Mouse (Mus musculus) midbrain, postnatal 0 days (tissue): ENCODE results near the gene Cc2d2b. TPM values are rescaled to one million over a fixed set of nuclear protein-coding genes. Genes with fewer than 3 reads are reported as not detected.

Experiments used
- ATAC-seq: fragments of 200-750 bp; cut with Nextera tagmentation; 2 replicates; pipeline ENCODE4 v1.8.0; 2017; ENCODE audit warnings: moderate number of reproducible peaks, mild to moderate bottlenecking, moderate TSS enrichment, moderate library complexity; ENCODE audit not compliant: low FRiP score
- DNase-seq: peaks from one replicate; pipeline ENCODE4 v3.0.0-alpha.2; 2015; ENCODE audit warnings: low spot score
- H3K27ac ChIP-seq: fragments of 300-500 bp; sonication (generic); 2 replicates; pipeline ENCODE4 v1.5.1; 2014; ENCODE audit warnings: low read depth, mild to moderate bottlenecking, low read length, mixed read lengths
- H3K27me3 ChIP-seq: fragments of 300-500 bp; sonication (generic); 2 replicates; pipeline ENCODE4 v1.6.1; 2014; ENCODE audit warnings: low read length, control low read depth, mixed read lengths; ENCODE audit not compliant: insufficient read depth
- H3K36me3 ChIP-seq: fragments of 300-500 bp; sonication (generic); 2 replicates; pipeline ENCODE4 v1.6.1; 2014; ENCODE audit warnings: low read length, control low read depth, mixed read lengths; ENCODE audit not compliant: insufficient read depth
- H3K4me1 ChIP-seq: fragments of 300-500 bp; sonication (generic); 2 replicates; pipeline ENCODE4 v1.6.1; 2014; ENCODE audit warnings: mild to moderate bottlenecking, control low read depth, antibody characterized with exemption, low read length, mixed read lengths; ENCODE audit not compliant: insufficient read depth
- H3K4me2 ChIP-seq: fragments of 300-500 bp; sonication (generic); 2 replicates; pipeline ENCODE4 v1.6.1; 2014; ENCODE audit warnings: low read depth, mild to moderate bottlenecking, low read length, mixed read lengths; ENCODE audit not compliant: poor library complexity, severe bottlenecking
- H3K4me3 ChIP-seq: fragments of 300-500 bp; sonication (generic); 2 replicates; pipeline ENCODE4 v1.5.1; 2014; ENCODE audit warnings: low read depth, mild to moderate bottlenecking, low read length, moderate library complexity
- H3K9ac ChIP-seq: fragments of 300-500 bp; sonication (generic); replicated peaks from 2 replicates; pipeline ENCODE4 v1.6.1; 2014; ENCODE audit warnings: mild to moderate bottlenecking, low read length, moderate library complexity, mixed read lengths; ENCODE audit not compliant: poor library complexity, severe bottlenecking
- H3K9me3 ChIP-seq: fragments of 300-500 bp; sonication (generic); 2 replicates; pipeline ENCODE4 v1.6.1; 2016; ENCODE audit warnings: low read length, control low read depth
- CTCF ChIP-seq: IDR thresholded peaks from 2 replicates; pipeline ENCODE4 v1.5.1; 2016; ENCODE audit warnings: antibody characterized with exemption, mild to moderate bottlenecking
- WGBS: fragments of 180-500 bp; shearing (Covaris S2); extraction: QIAGEN DNeasy Blood & Tissue Kit; methylation state at CpG from one replicate; pipeline ENCODE4 v1.1.7; 2014; 5-methylcytosine and 5-hydroxymethylcytosine counted together
- polyA plus RNA-seq: library from polyadenylated mRNA; unstranded; fragments of >200 nt; fragmentation: Nextera tagmentation; extraction: Ambion mirVana; gene quantifications from 2 replicates; pipeline ENCODE4 v1.2.1, GENCODE M21; 2015
- total RNA-seq: library from RNA; depleted of rRNA; stranded (reverse); fragments of >200 nt; gene quantifications from 2 replicates; pipeline ENCODE4 v1.2.3, GENCODE M21; 2014

The Cc2d2b gene
- total and polyA plus RNA-seq, 2 experiments from 2014 or later = 0.31 TPM; not detected in 1

DNA sequence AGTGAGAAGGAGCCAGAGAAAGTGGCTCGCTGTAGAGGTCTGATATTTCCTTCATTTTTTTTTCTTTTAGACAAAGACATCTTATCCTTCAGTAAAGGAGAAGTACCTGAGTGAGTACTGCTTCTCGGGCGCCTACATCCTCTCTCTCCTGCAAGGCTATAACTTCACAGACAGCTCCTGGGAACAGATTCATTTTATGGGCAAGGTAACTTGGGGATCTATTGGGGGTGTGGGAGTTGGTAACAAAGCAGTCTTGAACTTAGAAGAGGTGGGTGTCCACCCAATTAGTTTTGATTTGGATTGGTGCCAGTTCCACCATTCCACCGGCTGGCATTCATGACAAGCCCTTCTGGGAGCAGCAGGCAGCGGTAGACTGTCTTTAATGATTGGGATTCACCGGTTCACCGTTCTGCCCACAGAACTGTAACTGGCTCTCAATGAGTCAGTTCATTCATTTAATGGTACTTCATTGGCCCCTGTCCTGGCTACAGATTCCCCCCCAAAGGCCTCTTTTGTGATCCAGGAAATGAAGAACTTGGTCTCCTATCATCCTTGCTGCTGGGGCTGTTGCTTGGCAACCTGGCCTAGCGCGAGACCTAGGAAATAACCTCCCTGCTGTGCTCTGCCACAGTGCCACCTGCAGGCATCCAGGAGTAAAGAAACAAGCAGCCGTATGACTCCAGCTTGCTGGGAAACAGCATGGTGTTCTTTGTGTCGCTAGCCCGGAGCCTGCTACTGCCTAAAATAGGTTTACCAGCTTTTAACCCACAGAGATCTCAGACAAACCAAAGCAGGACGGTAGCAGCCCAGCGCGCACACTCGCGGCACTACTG lies 11.7 kb upstream of the Cc2d2b start:
- peak overlapping the region; percentile 16; the same call in 1 of the 2 replicates for H3K4me3 ChIP-seq
- no peaks in the 10 kb centered on the region for H3K9me3 ChIP-seq
- DNase-seq (peak; percentile 96), ATAC-seq (peak; percentile 92)
- peak overlapping the region; percentile 45 for H3K9ac ChIP-seq
- 15% methylated on average over 17 of the region's 17 CpGs for WGBS
- H3K27me3 ChIP-seq = no peaks in the 10 kb centered on the region
- TF ChIP-seq CTCF = peak; percentile 94
- H3K4me2 ChIP-seq = peak overlapping the region; percentile 40
- peak overlapping the region; percentile 86 for H3K27ac ChIP-seq
- H3K4me1 ChIP-seq = peaks cover 5% of the 10 kb centered on the region; the same call in 1 of the 2 replicates
- no peaks in the 10 kb centered on the region for H3K36me3 ChIP-seq

DNA sequence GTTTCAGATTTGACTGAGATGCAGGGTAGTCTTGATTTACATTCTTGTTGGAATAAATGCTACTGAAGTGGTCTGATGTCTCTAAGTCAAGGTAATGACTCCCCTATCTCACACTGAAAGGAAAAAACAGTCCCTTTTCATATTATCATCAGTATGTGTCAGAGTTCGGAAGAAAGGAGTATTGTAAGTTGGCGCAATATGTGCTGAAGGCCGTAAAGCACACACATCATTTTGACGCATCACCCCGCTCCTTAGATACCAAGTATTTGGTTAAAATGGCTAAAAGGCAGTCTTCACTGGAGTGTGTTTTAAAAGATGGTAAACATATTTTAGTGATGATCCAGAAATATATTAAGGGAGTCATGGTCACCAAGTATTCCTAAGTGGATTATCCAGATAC lies 10.9 kb upstream of the Cc2d2b start:
- WGBS = 58% methylated on average over 5 of the region's 5 CpGs
- Histone ChIP-seq H3K4me3 (peak overlapping the region; percentile 16; the same call in 1 of the 2 replicates), H3K4me1 (peaks cover 5% of the 10 kb centered on the region; the same call in 1 of the 2 replicates), H3K9me3 (no peaks in the 10 kb centered on the region), H3K9ac (peak overlapping the region; percentile 45), H3K4me2 (peak overlapping the region; percentile 40), H3K36me3 (no peaks in the 10 kb centered on the region), H3K27ac (peak overlapping the region; percentile 86), H3K27me3 (no peaks in the 10 kb centered on the region)
- peak; percentile 22; the same call in 1 of the 2 replicates for ATAC-seq
- DNase-seq = no peak
- TF ChIP-seq CTCF = no peak

DNA sequence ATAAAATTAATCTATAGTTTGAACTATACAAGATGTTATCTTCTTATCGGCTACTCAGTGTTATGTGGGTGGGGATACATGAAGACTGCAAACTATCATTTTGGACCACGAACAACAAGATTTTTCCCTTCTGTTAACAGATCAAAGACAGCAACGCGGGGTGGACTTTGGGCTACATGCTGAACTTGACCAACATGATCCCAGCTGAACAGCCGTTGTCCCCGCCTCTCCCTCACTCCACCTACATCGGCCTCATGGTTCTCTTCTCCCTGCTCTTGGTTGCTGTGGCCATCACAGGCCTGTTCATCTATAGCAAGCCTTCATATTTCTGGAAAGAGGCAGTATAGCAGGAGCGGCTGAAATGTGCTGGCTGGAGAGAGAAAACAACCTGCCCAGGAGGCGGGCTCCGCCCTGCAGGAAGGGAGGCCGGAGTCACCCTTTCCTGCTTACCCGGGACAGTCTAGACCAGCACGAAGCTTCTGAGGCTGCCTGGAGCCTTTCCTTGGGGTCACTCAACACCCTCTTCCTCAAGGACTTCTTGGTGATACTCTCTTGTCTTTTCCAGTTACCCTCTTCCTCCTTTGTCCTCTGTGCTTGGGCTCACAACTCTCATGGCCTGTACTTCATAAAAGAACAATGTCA lies 9.7 kb upstream of the Cc2d2b start:
- Histone ChIP-seq H3K9me3 (no peaks in the 10 kb centered on the region), H3K4me3 (no peak overlapping the region), H3K4me1 (peaks cover 5% of the 10 kb centered on the region; the same call in 1 of the 2 replicates), H3K4me2 (no peak overlapping the region), H3K27me3 (no peaks in the 10 kb centered on the region), H3K27ac (no peak overlapping the region), H3K9ac (no peak overlapping the region), H3K36me3 (no peaks in the 10 kb centered on the region)
- 95% methylated on average over 13 of the region's 13 CpGs for WGBS
- ATAC-seq (no peak), DNase-seq (no peak)
- TF ChIP-seq CTCF = no peak

DNA sequence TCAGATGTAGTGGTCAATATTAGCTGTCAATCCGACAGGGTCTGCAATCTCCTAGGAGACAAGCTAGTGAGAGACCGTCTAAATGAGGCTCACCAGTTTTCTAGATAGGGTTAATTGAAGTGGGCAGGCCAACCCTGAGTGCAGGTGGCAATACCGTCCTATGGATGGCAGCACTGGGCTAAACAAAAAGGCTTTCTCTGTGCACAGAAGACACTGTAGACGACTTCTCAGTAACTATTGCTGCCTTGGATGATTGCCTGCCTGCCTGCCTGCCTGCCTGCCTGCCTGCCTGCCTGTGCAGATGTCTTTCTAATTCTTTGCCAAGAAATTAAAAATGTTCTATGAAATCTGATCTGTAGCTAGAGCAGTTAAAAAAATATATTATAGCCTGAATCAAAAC lies 1.9 kb upstream of the Cc2d2b start:
- WGBS = 53% methylated on average over 4 of the region's 4 CpGs
- no peaks in the 10 kb centered on the region for H3K4me1 ChIP-seq
- peak; percentile 53 for DNase-seq
- no peak; the same call in 1 of the 2 replicates for ATAC-seq
- H3K9ac ChIP-seq = no peak overlapping the region
- no peak overlapping the region for H3K27ac ChIP-seq
- H3K4me2 ChIP-seq = no peak overlapping the region
- TF ChIP-seq CTCF = peak; percentile 26; the same call in 1 of the 2 replicates
- no peaks in the 10 kb centered on the region for H3K27me3 ChIP-seq
- H3K9me3 ChIP-seq = no peaks in the 10 kb centered on the region
- no peaks in the 10 kb centered on the region for H3K36me3 ChIP-seq
- no peak overlapping the region for H3K4me3 ChIP-seq

DNA sequence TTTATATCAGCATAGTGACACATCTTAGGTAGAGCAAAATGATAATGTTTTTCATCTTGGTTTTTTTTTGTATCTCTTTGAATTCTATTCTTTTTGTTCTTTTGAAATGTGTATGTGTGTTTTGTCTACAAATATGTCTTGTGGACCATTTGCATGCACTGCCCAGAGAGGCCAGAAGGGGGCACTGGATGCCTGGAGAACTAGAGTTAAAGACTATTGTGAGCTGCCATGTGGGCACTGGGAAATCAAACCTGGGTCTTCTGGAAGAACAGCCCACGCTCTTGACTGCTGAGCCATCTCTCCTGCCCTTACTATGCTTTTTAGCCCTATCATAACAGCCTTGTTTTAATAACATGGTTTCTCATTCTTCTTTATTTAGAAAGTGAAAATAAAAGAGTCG lies 5.8 kb downstream of the Cc2d2b start:
- 79% methylated on average over 2 of the region's 2 CpGs for WGBS
- Histone ChIP-seq H3K36me3 (no peaks in the 10 kb centered on the region), H3K4me3 (no peak overlapping the region), H3K9me3 (no peaks in the 10 kb centered on the region), H3K9ac (no peak overlapping the region), H3K4me1 (no peaks in the 10 kb centered on the region), H3K27ac (no peak overlapping the region), H3K27me3 (no peaks in the 10 kb centered on the region), H3K4me2 (no peak overlapping the region)
- no peak for ATAC-seq
- TF ChIP-seq CTCF = peak; percentile 60
- DNase-seq = peak; percentile 12

DNA sequence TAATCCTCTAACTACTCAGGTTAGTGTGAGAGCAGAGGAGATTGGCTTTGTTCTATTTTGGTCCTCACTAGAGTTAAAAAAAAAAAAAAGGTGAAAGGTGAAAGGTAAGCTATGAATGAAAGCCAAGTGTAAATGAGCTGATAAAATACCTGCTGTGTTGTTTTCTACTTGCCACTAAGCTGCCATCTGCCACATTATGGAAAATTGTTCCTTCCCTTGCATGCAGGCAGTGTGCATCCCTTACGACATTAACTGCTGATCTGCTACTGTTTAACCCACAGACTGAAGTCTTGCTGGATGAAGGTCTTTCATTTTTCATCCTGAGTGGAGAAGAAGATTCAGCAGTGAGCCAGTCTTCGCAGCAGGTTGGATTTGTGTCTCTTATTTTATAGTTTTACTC lies 11.5 kb downstream of the Cc2d2b start:
- 77% methylated on average over 2 of the region's 2 CpGs for WGBS
- no peaks in the 10 kb centered on the region for H3K27me3 ChIP-seq
- H3K9ac ChIP-seq = no peak overlapping the region

More for the DNA sequence above, 11.5 kb downstream of the Cc2d2b start:
- H3K4me1 ChIP-seq = no peaks in the 10 kb centered on the region
- TF ChIP-seq CTCF = no peak
- no peak overlapping the region for H3K27ac ChIP-seq
- DNase-seq (peak; percentile 45), ATAC-seq (no peak)
- no peaks in the 10 kb centered on the region for H3K36me3 ChIP-seq
- H3K9me3 ChIP-seq = no peaks in the 10 kb centered on the region
- no peak overlapping the region for H3K4me2 ChIP-seq
- H3K4me3 ChIP-seq = no peak overlapping the region
